Mouse (Mus musculus) embryonic facial prominence, embryonic 13.5 days (tissue): ENCODE measurements at regions not wholly inside any gene's neighbourhood (a gene's known extent, or its start where the extent isn't known, plus 50 kb on each side); places are given as distances from the start of the nearest gene placed in this dataset.
A peak's percentile ranks its signal among the peaks of the same experiment; 100 is the strongest.
"Not testable (repeated sequence)": the region's sequence is repeated elsewhere in the genome, so short reads cannot be mapped to it uniquely, and the experiment has no call there.

ENCODE experiments used
- ATAC-seq: fragments of 200-750 bp; cut with Nextera tagmentation; 2 replicates; pipeline ENCODE4 v1.8.0; 2017; ENCODE audit warnings: low read depth; ENCODE audit not compliant: insufficient number of reproducible peaks, insufficient read depth, low FRiP score, low TSS enrichment
- H3K27ac ChIP-seq: fragments of 300-500 bp; sonication (generic); 2 replicates; pipeline ENCODE4 v1.5.1; 2015; ENCODE audit warnings: moderate library complexity, mild to moderate bottlenecking, inconsistent platforms
- H3K27me3 ChIP-seq: fragments of 300-500 bp; sonication (generic); 2 replicates; pipeline ENCODE4 v1.6.1; 2015; ENCODE audit warnings: mild to moderate bottlenecking, inconsistent platforms
- H3K36me3 ChIP-seq: fragments of 300-500 bp; sonication (generic); 2 replicates; pipeline ENCODE4 v1.6.1; 2015; ENCODE audit warnings: mild to moderate bottlenecking, inconsistent platforms
- H3K4me1 ChIP-seq: fragments of 300-500 bp; sonication (generic); 2 replicates; pipeline ENCODE4 v1.6.1; 2015; ENCODE audit warnings: inconsistent platforms
- H3K4me2 ChIP-seq: fragments of 300-500 bp; sonication (generic); 2 replicates; pipeline ENCODE4 v1.6.1; 2015; ENCODE audit warnings: moderate library complexity, mild to moderate bottlenecking, inconsistent platforms
- H3K4me3 ChIP-seq: fragments of 300-500 bp; sonication (generic); 2 replicates; pipeline ENCODE4 v1.5.1; 2015; ENCODE audit warnings: mild to moderate bottlenecking, inconsistent platforms
- H3K9ac ChIP-seq: fragments of 300-500 bp; sonication (generic); 2 replicates; pipeline ENCODE4 v1.6.1; 2015; ENCODE audit warnings: mild to moderate bottlenecking, inconsistent platforms
- H3K9me3 ChIP-seq: fragments of 300-500 bp; sonication (generic); 2 replicates; pipeline ENCODE4 v1.6.1; 2016; ENCODE audit warnings: inconsistent platforms
- WGBS: fragments of 180-500 bp; shearing (Covaris S2); methylation state at CpG from one replicate; pipeline ENCODE4 v1.1.7; 2015; ENCODE audit warnings: mixed read lengths; 5-methylcytosine and 5-hydroxymethylcytosine counted together

GRCm38 (mm10) chr13:25666022-25666421 is 395.7 kb upstream of the Nrsn1 start:
- H3K4me3 ChIP-seq: no peak overlapping the region
- H3K27ac ChIP-seq: no peak overlapping the region
- H3K9ac ChIP-seq: no peak overlapping the region
- no peaks in the 10 kb centered on the region for H3K36me3 ChIP-seq
- 84% methylated on average over 3 of the region's 3 CpGs for WGBS
- H3K4me2 ChIP-seq: no peak overlapping the region
- no peaks in the 10 kb centered on the region for H3K9me3 ChIP-seq
- no peaks in the 10 kb centered on the region for H3K4me1 ChIP-seq
- H3K27me3 ChIP-seq: no peaks in the 10 kb centered on the region
- no peak for ATAC-seq

DNA sequence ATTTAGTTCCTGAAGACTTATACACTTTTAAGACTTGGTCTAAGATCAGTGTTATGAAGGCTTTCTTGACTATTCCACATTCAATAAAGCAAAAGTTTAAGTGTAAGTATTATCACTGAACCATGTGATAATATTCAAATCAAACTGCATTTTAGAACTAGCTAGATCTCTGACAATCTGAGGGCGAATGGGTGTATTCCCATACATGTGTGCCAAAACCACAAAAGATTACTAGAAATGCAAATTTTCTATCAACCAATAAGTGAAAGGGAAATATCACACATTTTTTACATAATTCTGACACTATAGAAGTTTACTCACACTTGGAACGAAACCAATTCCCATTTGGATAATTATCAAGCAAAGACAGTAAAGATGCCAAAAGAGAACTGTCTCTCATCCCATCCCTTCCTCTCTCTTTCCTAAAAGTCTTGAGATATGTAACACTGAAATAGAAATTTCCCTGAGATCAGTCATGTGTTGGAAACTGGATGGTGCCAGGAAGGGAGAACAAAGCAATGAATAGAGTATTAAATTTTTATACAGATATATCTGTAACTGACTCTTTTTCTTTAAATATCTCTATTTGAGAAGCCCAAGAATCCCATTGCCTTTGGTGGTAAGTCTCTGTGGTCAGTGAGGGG is 394.8 kb upstream of the Nrsn1 start:
- H3K4me1 ChIP-seq: no peaks in the 10 kb centered on the region
- no peaks in the 10 kb centered on the region for H3K27me3 ChIP-seq
- no peak overlapping the region for H3K4me2 ChIP-seq
- H3K36me3 ChIP-seq: no peaks in the 10 kb centered on the region
- H3K9me3 ChIP-seq: no peaks in the 10 kb centered on the region
- H3K4me3 ChIP-seq: no peak overlapping the region
- 82% methylated on average over 2 of the region's 2 CpGs for WGBS
- H3K27ac ChIP-seq: no peak overlapping the region
- no peak for ATAC-seq
- no peak overlapping the region for H3K9ac ChIP-seq

- Histone ChIP-seq H3K9me3 (no peaks in the 10 kb centered on the region), H3K4me2 (no peak overlapping the region), H3K36me3 (no peaks in the 10 kb centered on the region), H3K4me3 (no peak overlapping the region), H3K9ac (no peak overlapping the region), H3K27me3 (no peaks in the 10 kb centered on the region), H3K4me1 (no peaks in the 10 kb centered on the region), H3K27ac (no peak overlapping the region)
- 83% methylated on average over 1 of the region's 1 CpGs for WGBS
- ATAC-seq: no peak
Measured at GRCm38 (mm10) chr13:25648430-25648786, 378.1 kb upstream of the Nrsn1 start.

DNA sequence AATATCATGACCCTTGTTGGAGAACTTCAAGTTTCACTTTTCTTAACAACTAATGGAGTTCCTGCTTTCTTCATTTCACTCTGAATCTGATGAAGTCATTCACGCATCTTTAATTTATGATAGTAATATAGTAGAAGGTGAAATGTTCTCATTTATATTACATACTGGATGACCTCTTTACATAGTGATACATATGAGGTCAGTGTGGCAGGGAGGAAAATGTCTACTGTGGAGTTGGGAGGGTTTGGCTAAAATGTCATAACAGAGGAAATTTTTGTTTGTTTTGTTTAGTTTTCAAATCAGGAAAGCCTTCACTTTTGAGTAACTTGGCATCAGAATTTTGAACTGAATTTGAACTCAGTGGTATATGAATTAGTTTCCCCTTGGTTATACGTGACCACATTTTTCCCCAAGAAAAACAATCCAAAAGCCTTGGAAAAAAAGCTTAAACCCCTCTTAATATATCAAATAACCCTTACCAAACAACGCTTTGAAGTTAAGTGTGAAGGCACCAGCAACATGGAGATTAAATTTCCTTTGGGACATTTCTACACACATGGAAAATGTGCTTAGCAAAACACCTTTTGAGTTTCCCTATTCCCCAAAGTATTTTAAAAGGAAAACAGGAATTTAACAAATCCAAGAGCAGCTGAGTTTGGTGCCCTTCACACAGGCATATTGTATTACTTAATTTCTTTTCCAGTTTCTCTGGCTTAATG is 377.6 kb upstream of the Nrsn1 start:
- Histone ChIP-seq H3K4me2 (no peak overlapping the region), H3K27ac (no peak overlapping the region), H3K9me3 (no peaks in the 10 kb centered on the region), H3K4me3 (no peak overlapping the region), H3K36me3 (no peaks in the 10 kb centered on the region), H3K4me1 (no peaks in the 10 kb centered on the region), H3K27me3 (no peaks in the 10 kb centered on the region), H3K9ac (no peak overlapping the region)
- ATAC-seq: no peak
- 50% methylated on average over 3 of the region's 3 CpGs for WGBS

DNA sequence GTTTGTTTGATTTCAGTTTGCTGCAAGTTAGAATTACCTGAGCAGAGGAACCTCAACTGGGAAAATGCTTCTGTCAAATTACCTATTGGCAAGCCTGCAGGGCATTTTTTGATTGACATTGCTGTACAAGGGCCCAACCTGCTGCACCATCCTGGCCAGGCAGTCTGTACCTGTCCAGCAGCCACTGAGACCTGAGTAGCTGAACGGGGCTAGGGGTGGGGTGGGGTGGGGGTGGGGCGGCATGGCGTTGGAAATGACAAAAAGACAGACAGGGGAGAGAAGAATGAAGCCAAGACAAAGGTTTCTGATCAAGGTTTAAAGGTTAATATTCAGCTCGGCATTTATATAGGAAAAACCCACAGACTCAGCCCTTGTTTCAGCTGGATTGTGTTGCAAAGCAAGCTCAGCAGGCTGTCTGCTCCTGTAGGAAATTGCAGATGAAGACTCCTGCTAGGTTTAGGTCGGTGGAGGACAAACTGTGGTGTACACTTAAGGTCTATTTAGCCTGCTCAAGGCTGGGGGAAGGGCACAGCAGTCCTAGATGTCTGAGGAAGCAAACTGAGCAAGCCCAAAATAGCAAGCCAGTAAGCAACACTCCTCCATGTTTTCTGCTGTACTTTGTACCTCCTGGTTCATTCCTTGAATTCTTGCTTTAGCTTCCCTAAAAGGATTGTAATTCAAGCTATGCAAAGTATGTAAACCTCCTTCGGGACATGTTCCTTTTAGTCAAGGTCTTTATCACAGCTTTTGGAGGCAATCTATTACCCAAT is 369.4 kb upstream of the Nrsn1 start:
- H3K4me3 ChIP-seq: no peak overlapping the region
- no peak overlapping the region for H3K4me2 ChIP-seq
- H3K27ac ChIP-seq: no peak overlapping the region
- 16% methylated on average over 6 of the region's 6 CpGs for WGBS
- no peaks in the 10 kb centered on the region for H3K27me3 ChIP-seq
- no peak for ATAC-seq
- H3K4me1 ChIP-seq: no peaks in the 10 kb centered on the region
- H3K9ac ChIP-seq: no peak overlapping the region
- no peaks in the 10 kb centered on the region for H3K9me3 ChIP-seq
- no peaks in the 10 kb centered on the region for H3K36me3 ChIP-seq

GRCm38 (mm10) chr13:25629466-25629865 is 359.2 kb upstream of the Nrsn1 start:
- H3K4me1 ChIP-seq: no peaks in the 10 kb centered on the region
- no peak for ATAC-seq
- no peak overlapping the region for H3K4me2 ChIP-seq
- no peak overlapping the region for H3K9ac ChIP-seq
- no peaks in the 10 kb centered on the region for H3K36me3 ChIP-seq
- no peaks in the 10 kb centered on the region for H3K9me3 ChIP-seq
- H3K27ac ChIP-seq: no peak overlapping the region
- H3K27me3 ChIP-seq: no peaks in the 10 kb centered on the region
- H3K4me3 ChIP-seq: no peak overlapping the region
- 44% methylated on average over 4 of the region's 4 CpGs for WGBS

DNA sequence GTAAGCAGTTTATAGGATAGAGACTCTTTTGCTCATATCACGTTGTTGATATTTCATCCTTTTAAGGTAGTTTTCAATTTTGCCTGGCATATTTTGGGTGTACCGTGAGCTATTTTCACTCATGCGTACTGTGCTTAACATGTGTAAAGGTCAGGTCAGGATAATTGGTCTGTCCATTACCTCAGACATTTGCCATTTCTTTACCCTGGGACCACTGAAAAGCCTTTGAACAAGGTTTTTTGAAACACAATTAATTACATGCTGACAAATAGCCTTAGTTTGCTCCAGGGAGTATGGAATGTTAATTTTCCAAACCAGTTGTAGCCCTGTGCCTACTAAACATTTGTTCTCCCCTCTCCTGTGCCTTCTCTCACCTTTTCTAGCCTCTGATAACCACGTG is 347.3 kb upstream of the Nrsn1 start:
- H3K4me1 ChIP-seq: no peaks in the 10 kb centered on the region

DNA sequence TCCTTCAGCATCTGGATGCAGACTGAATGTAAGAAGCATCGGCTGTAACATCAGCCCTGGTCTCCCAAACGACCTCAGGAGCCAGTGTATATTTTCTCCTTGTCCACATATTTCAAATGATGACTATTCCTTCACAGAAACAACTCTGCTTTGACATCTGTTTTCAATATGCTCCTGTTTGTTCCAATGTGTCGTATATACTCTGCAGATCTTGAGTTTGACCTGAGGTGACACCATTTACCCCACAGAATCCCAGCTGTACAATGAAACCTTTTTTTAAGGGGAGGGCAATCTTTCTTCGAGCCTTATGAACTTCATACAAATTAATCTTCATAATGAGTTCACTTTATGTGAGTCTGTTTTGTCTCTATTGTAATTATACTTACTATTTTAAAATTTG is 341.7 kb upstream of the Nrsn1 start:
- Histone ChIP-seq H3K9ac (no peak overlapping the region), H3K36me3 (no peaks in the 10 kb centered on the region), H3K27ac (no peak overlapping the region), H3K27me3 (no peaks in the 10 kb centered on the region), H3K4me3 (no peak overlapping the region), H3K9me3 (no peaks in the 10 kb centered on the region), H3K4me2 (no peak overlapping the region), H3K4me1 (peaks cover 4% of the 10 kb centered on the region; the same call in 1 of the 2 replicates)
- ATAC-seq: no peak
- 17% methylated on average over 4 of the region's 4 CpGs for WGBS

More for the DNA sequence above, 347.3 kb upstream of the Nrsn1 start:
- Histone ChIP-seq H3K9me3 (peaks cover 2% of the 10 kb centered on the region; the same call in 1 of the 2 replicates), H3K27ac (no peak overlapping the region), H3K4me2 (no peak overlapping the region), H3K27me3 (no peaks in the 10 kb centered on the region), H3K4me3 (no peak overlapping the region), H3K9ac (no peak overlapping the region), H3K36me3 (no peaks in the 10 kb centered on the region)
- WGBS: 34% methylated on average over 4 of the region's 4 CpGs
- no peak for ATAC-seq

- Histone ChIP-seq H3K9ac (no peak overlapping the region), H3K36me3 (no peaks in the 10 kb centered on the region), H3K27me3 (no peaks in the 10 kb centered on the region), H3K27ac (peak overlapping the region; percentile 28; the same call in 1 of the 2 replicates), H3K4me1 (peaks cover 4% of the 10 kb centered on the region; the same call in 1 of the 2 replicates), H3K4me3 (no peak overlapping the region), H3K4me2 (no peak overlapping the region), H3K9me3 (no peaks in the 10 kb centered on the region)
- no peak for ATAC-seq
- WGBS: 26% methylated on average over 4 of the region's 4 CpGs
Measured at GRCm38 (mm10) chr13:25609641-25610040, 339.3 kb upstream of the Nrsn1 start.

DNA sequence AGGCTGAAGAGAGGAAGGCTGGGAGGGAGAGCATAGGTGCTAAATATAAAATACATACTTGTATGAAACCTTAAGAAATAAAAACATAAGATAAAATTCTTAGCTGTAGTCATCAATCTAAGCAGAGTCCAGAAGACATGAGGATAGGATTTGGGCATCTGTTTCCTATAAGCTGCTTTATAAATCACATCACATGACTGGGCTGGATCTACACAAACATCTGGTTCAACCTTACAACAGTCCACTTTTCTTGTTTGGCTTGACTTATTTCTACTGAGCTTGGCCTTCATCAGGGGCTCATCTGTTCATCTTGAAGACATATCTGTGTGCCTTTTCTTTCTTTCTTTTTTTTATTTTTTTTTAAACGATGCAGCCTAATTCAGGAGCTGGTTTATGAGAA is 338.9 kb upstream of the Nrsn1 start:
- H3K27me3 ChIP-seq: no peaks in the 10 kb centered on the region
- H3K4me1 ChIP-seq: peaks cover 4% of the 10 kb centered on the region; the same call in 1 of the 2 replicates
- H3K9ac ChIP-seq: no peak overlapping the region
- H3K4me3 ChIP-seq: no peak overlapping the region
- 26% methylated on average over 1 of the region's 1 CpGs for WGBS
- ATAC-seq: no peak
- H3K27ac ChIP-seq: peak overlapping the region; percentile 22; the same call in 1 of the 2 replicates
- H3K4me2 ChIP-seq: no peak overlapping the region
- no peaks in the 10 kb centered on the region for H3K36me3 ChIP-seq
- no peaks in the 10 kb centered on the region for H3K9me3 ChIP-seq

- H3K27ac ChIP-seq, H3K4me3 ChIP-seq, H3K27me3 ChIP-seq, H3K36me3 ChIP-seq, H3K4me1 ChIP-seq, ATAC-seq, H3K4me2 ChIP-seq, H3K9ac ChIP-seq, H3K9me3 ChIP-seq: not testable (repeated sequence)
Measured at GRCm38 (mm10) chr13:25601351-25601750, 331.0 kb upstream of the Nrsn1 start.

DNA sequence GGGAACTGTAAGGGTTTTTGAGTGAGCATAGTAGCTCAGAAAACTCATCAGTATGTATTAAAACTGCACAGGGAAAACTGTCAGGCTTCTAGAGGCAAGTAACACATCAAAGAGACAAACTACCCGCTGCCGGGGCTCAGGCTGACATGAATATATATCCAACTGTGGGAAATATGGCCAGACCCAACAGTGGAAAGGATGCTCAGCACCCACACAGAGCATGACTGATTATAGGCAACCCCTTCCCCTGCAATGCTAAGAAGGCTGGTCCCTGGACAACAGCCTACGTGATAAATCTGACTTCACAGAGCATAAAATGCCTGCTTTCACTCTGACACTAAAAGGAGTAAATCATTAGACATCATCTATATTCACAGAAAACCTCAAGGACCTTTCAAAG is 324.3 kb upstream of the Nrsn1 start:
- Histone ChIP-seq H3K9me3 (no peaks in the 10 kb centered on the region), H3K9ac (no peak overlapping the region), H3K27me3 (no peaks in the 10 kb centered on the region), H3K4me2 (no peak overlapping the region), H3K4me3 (no peak overlapping the region), H3K36me3 (no peaks in the 10 kb centered on the region), H3K4me1 (no peaks in the 10 kb centered on the region), H3K27ac (no peak overlapping the region)
- ATAC-seq: no peak
- WGBS: 86% methylated on average over 3 of the region's 3 CpGs
